Mouse (Mus musculus) heart, postnatal 0 days (tissue): Measurements from ENCODE around the gene Cox8a.

Experiments used
- CTCF ChIP-seq: IDR thresholded peaks from 2 replicates; pipeline ENCODE4 v1.5.1; 2016; ENCODE audit warnings: antibody characterized with exemption, control low read depth, low read depth
- EP300 ChIP-seq: IDR thresholded peaks from 2 replicates; pipeline ENCODE4 v1.6.1; 2016; ENCODE audit warnings: antibody characterized with exemption, low read depth

DNA sequence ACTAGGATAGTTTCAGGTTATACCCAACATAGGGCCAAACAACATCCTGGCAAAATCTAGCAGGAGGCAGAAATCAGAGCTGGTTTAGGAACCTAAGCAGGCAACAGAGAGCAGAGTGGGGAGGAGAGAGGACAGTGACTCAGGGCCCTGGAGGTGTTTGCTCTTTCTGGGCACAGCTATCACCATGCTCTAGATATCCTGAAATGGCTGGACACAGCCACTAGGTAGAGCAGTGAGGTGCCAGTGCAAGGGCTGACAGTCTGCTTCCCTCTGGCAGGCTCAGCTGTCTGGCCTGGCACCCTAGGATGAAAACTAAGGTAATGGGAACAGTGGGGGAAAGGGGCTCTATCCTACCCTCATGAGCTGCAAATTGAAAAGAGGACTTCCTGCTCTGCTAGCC lies 6.1 kb upstream of the Cox8a start:
- TF ChIP-seq EP300 (no peak), CTCF (peak; percentile 30)
